In genomic region chr12:106174070-106174980, GRCm38 (mm10) we compare ENCODE assay signal across 8 mouse cellular contexts.
DNase-seq lines count a peak whose midpoint lies in the region; ATAC-seq and TF ChIP-seq lines count a peak whose summit lies in the region.

No protein-coding gene starts in this region.

- H3K4me1 ChIP-seq in bone marrow macrophage, adult 2 months (ENCODE audit: control insufficient read depth, insufficient read depth, low read length): no peaks in the 10 kb centered on the region
- peaks cover 23% of the 10 kb centered on the region for H3K4me1 ChIP-seq in embryonic facial prominence, embryonic 15.5 days
- peaks cover 51% of the 10 kb centered on the region for H3K4me1 ChIP-seq in neural tube, embryonic 13.5 days (replicated peaks)

- WGBS in embryonic facial prominence, embryonic 15.5 days: under 1% methylated on average over 39 of the region's 39 CpGs
- under 1% methylated on average over 39 of the region's 39 CpGs for WGBS in neural tube, embryonic 13.5 days

- TF ChIP-seq POLR2A in bone marrow macrophage, adult 2 months (IDR thresholded peaks at IDR 0.05; ENCODE audit: borderline replicate concordance, low read depth, low read length): no peak

- H3K27me3 ChIP-seq in embryonic facial prominence, embryonic 15.5 days: peaks cover 31% of the 10 kb centered on the region
- peaks cover 7% of the 10 kb centered on the region; the same call in 1 of the 2 replicates for H3K27me3 ChIP-seq in neural tube, embryonic 13.5 days

- H3K4me2 ChIP-seq in embryonic facial prominence, embryonic 15.5 days (replicated peaks): peak overlapping the region; percentile 83
- peak overlapping the region; percentile 78 for H3K4me2 ChIP-seq in neural tube, embryonic 13.5 days

- peak; percentile 28 to 43 for DNase-seq in layer of hippocampus, postnatal 25 days (ENCODE audit: extremely low spot score in 1 of 2, low spot score in 1 of 2)
- no peak for DNase-seq in layer of hippocampus, adult 8-10 months (ENCODE audit: low spot score in 2 of 2)
- peak; percentile 52 to 54 for DNase-seq in left cerebral cortex, postnatal 25 days (ENCODE audit: low spot score in 2 of 2)
- DNase-seq in gastrocnemius, postnatal 25 days: no peak
- no peak for DNase-seq in layer of hippocampus, adult 11-12 months (ENCODE audit: low spot score)

- intact Hi-C loops in left cerebral cortex, postnatal 25 days (cut with DNase I): no loop called here

- TF ChIP-seq CTCF in bone marrow macrophage, adult 2 months (IDR thresholded peaks at IDR 0.05; ENCODE audit: low read depth, low read length): no peak

- no peak overlapping the region; the same call in 1 of the 2 replicates for H3K9ac ChIP-seq in embryonic facial prominence, embryonic 15.5 days
- peak overlapping the region; percentile 67 for H3K9ac ChIP-seq in neural tube, embryonic 13.5 days

- no peak for ATAC-seq in embryonic facial prominence, embryonic 15.5 days (ENCODE audit: insufficient number of reproducible peaks, low FRiP score, low TSS enrichment, low read depth)
- peak; percentile 59 for ATAC-seq in neural tube, embryonic 13.5 days (ENCODE audit: low read depth)

- no peaks in the 10 kb centered on the region for H3K36me3 ChIP-seq in embryonic facial prominence, embryonic 15.5 days
- no peaks in the 10 kb centered on the region for H3K36me3 ChIP-seq in neural tube, embryonic 13.5 days

- H3K9me3 ChIP-seq in embryonic facial prominence, embryonic 15.5 days (replicated peaks): no peaks in the 10 kb centered on the region
- no peaks in the 10 kb centered on the region for H3K9me3 ChIP-seq in neural tube, embryonic 13.5 days

- peak overlapping the region; percentile 40 for H3K4me3 ChIP-seq in bone marrow macrophage, adult 2 months (ENCODE audit: insufficient read depth, low read length)
- H3K4me3 ChIP-seq in embryonic facial prominence, embryonic 15.5 days (replicated peaks): peak overlapping the region; percentile 46
- H3K4me3 ChIP-seq in neural tube, embryonic 13.5 days: peak overlapping the region; percentile 42

- H3K27ac ChIP-seq in bone marrow macrophage, adult 2 months (ENCODE audit: insufficient read depth, low read depth, low read length): no peak overlapping the region
- H3K27ac ChIP-seq in embryonic facial prominence, embryonic 15.5 days (replicated peaks): no peak overlapping the region
- H3K27ac ChIP-seq in neural tube, embryonic 13.5 days (replicated peaks): peak overlapping the region; percentile 91

Comparison
In these comparisons a context has a peak if more than half of its experiments do, and no peak if none do; other contexts are left out.
1. DNase-seq: peak in layer of hippocampus, postnatal 25 days (2 of 2) and left cerebral cortex, postnatal 25 days (2 of 2); none in layer of hippocampus, adult 8-10 months (0 of 2), gastrocnemius, postnatal 25 days (single experiment) and layer of hippocampus, adult 11-12 months (single experiment).
2. Peak in every context shown above with its lines, with median percentiles within 50 percentile points of each other: H3K4me3 ChIP-seq.